Mouse (Mus musculus) urinary bladder, adult 2 months (tissue): Measurements from ENCODE around the gene Lrfn4. TPM values are rescaled to one million over a fixed set of nuclear protein-coding genes. Genes with fewer than 3 reads are reported as not detected.
"Not testable (repeated sequence)": the region's sequence is repeated elsewhere in the genome, so short reads cannot be mapped to it uniquely, and the experiment has no call there.

Experiments used
- DNase-seq: peaks from one replicate; pipeline ENCODE4 v3.0.0; 2022; ENCODE audit warnings: low spot score
- polyA plus RNA-seq: library from polyadenylated mRNA; depleted of rRNA; stranded (reverse); fragments of >200 nt; gene quantifications from 2 replicates; pipeline ENCODE4 v1.2.3, GENCODE M21; 2012

Lrfn4 gene
- polyA plus RNA-seq, 1 experiment = 6.7 TPM

DNA sequence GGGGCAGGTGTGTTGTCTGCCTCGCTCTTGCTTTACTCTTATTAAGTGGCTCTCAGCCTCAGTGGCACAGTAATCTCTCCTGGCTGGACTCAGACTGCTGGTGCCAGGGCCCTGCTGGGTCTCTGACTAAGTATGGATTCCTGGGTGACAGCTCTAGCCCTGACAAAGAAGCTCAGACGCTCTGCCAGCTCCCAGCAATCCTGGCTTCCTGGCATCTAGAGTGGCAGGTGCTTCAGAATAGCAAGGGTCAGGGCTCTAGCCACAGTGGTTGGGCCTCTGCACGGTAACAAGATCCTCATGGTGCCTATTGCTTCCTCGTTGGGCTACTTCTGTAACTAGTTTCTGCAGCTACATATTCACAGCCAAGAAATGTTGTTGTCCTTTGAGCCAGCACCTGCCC, 5.4 kb downstream of the Lrfn4 start:
- DNase-seq = no peak

DNA sequence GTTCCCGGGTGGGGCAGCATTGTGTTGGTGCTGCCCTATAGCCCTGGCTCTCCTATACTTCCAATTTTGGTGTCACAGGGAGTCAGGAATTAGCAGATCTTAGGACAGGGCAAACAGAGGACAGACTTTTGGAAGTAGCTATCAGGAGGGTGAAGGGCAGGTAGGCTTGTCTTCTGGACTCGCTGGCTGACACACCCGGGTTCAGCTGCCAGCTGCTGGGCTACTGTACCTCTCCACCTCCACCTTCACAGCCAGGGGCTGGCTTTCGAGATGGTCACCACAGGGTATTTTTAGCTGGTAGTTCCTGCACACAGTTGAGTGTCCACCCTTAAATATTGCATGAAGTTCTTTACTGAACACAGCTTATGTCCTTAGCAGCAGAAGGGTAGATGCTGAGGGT, 7.0 kb downstream of the Lrfn4 start:
- DNase-seq = no peak

GRCm38 (mm10) chr19:4607406-4607805, 8.1 kb downstream of the Lrfn4 start:
- DNase-seq = no peak

DNA sequence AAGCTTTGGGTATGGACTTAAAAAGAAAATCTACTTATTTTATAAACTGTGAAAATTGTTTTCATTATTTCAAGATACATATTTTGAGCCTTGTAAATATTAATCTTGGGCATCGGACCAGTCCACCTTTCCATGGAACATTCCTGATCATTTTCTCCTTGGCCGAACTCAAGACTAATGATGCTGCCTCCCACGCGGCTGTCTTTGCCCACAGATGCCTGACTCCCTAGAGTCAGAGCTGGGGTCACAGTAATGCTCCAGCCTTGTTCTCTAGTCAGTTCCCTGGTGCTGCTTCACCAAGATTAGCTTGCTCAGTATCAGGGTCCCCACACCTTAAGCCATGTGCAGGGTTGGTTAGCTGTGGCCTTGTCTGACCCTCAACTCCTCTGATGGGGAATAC, 9.8 kb downstream of the Lrfn4 start:
- no peak for DNase-seq

GRCm38 (mm10) chr19:4603801-4604723, 11.4 kb downstream of the Lrfn4 start:
- DNase-seq = no peak

DNA sequence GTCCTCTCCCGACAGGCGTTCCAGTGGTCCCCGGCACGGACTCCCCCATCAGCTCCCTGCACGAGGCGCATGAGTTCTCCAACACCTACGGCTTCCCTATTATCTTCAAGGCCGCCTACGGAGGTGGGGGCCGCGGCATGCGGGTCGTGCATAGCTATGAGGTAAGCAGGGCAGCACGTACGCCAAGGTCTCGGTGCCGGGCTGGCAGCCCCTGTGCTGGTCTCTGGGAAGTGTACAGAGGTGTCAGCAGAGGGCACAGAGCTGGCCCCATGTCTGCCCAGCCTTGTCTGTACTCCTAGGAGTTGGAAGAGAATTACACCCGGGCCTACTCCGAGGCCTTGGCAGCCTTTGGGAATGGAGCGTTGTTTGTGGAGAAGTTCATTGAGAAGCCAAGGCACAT, 13.0 kb downstream of the Lrfn4 start:
- DNase-seq = no peak

DNA sequence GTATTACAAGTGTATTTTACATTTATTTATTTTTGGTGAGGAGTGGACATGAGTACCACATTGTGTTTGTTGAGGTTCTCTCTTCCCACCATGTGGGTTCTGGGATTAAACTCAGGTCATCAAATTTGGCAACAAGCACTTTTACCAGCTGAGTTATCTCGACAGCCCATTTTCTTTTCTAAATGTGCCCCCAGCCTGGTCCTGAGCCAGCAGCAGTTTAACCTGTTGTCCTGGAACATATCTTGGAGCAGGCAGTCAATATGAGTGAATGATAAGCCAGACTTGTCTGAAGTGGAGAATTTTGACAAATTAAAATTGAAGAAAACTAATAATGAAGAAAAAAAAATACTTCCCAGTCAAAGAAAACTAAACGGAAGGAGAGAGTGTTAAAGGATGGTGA, 19.4 kb downstream of the Lrfn4 start:
- DNase-seq = no peak

- DNase-seq = no peak
These were observed 21.5 kb downstream of the Lrfn4 start for GRCm38 (mm10) chr19:4593792-4594522.

GRCm38 (mm10) chr19:4590025-4590424, 25.4 kb downstream of the Lrfn4 start:
- DNase-seq = no peak

DNA sequence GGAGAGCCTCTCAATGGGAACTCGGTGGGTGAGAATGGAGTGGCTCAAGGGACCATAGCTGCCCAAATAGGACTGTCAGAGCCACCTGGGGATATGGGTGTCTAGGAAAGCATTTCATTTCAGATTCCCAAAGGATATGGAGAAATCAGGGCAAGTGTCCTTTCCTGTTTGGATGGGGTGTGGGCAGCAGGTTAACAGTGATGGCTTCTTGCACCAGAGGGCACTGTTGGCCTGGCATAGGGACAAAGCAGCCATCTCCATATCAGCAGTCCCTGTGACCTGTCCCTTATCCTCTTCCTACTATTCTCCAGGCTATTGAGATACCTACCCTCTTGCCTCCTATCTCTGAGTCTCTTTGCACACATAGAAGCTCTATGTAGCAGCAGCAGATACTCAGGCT, 26.4 kb downstream of the Lrfn4 start:
- no peak for DNase-seq

DNA sequence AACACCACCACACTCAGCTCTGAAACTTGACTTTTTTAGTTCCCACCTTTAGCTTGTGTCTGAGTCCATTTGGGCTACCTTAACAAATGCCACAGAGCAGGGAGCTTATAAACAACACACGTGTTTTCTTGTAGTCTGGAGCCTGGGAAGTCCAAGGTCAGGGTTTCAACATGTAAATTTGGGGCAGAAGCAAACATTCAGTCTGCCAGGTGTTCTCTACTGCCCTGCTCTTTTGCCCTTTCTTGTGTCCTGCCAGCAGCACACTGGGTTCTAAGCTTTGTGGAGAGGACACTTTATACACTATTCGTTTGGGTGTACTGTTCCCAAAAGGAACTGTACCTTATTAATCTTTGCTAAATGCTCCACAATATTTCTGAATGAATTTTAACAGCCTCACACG, 27.0 kb downstream of the Lrfn4 start:
- DNase-seq = no peak

- DNase-seq = no peak
These were observed 28.0 kb downstream of the Lrfn4 start for GRCm38 (mm10) chr19:4587426-4587825.

GRCm38 (mm10) chr19:4586783-4587182, 28.7 kb downstream of the Lrfn4 start:
- not testable (repeated sequence) for DNase-seq

GRCm38 (mm10) chr19:4583856-4584255, 31.6 kb downstream of the Lrfn4 start:
- DNase-seq = no peak

- DNase-seq = no peak
These were observed 36.2 kb downstream of the Lrfn4 start for GRCm38 (mm10) chr19:4579296-4579695.

DNA sequence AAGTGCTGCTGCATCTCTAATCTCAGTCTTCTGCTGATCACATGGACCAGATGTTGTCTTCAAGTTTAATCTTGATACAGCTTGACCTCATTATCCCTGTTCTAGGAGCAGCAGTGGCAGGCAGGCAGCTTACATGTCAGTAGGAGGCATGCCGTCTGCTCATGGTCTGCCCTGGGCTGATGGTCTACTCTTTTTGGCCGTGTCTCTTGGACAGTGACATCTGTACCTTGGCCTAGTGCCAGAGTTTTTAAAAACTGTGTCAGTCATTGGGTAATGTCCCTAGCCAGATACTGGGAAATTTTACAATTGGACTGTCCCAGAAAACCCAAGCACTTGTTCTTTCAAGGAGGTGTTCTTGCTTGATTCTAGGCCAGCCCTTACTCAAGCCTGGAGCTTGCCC, 36.7 kb downstream of the Lrfn4 start:
- no peak for DNase-seq

GRCm38 (mm10) chr19:4573241-4573640, 42.2 kb downstream of the Lrfn4 start:
- DNase-seq = no peak

DNA sequence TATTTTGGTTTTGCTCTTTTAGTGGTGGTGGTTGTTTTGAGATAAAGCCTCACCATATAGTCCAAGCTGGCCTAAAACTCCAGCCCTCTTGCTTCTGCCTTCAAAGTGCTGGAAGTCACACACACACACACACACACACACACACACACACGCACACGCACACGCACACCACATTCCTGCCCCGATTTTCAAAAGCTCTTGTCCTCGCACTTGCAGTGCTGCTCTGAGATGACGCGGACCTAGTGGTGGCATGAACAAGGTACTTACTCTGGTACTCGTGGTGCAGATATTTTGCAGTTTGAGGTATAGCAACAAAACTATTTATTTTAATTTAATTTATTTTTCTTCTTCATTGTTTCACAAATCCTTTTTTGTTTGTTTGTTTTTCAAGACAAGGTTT, 43.0 kb downstream of the Lrfn4 start:
- DNase-seq = no peak

- DNase-seq = no peak
These were observed 43.4 kb downstream of the Lrfn4 start for GRCm38 (mm10) chr19:4572061-4572460.

- DNase-seq = no peak
These were observed 43.8 kb downstream of the Lrfn4 start for GRCm38 (mm10) chr19:4571658-4572057.

DNA sequence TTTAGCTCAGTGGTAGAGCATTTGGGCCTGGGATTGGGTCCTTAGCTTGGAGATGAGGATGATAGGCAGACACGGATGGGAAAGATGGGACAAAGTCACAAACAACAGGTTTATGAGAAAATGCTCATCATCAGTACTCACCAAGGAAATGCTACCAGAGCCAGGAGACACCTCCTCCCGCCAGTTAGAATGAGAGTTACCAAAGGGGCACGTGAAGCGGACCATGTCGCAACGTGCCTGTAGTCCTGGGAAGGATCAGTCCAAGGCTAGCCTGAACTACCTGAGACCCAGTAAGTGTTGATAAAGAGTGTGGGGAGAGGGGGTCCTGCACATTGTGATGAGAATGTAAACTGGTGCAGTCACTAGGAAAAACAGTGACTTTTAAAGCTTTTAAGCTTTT, 44.7 kb downstream of the Lrfn4 start:
- DNase-seq = no peak

GRCm38 (mm10) chr19:4570237-4570613, 45.2 kb downstream of the Lrfn4 start:
- DNase-seq = no peak
